Mouse (Mus musculus) bone marrow macrophage, adult 2 months (primary cell): ENCODE results near the gene Gstk1.

Experiments
- CTCF ChIP-seq: IDR thresholded peaks from 2 replicates; pipeline ENCODE4 v1.5.1; 2012; ENCODE audit warnings: low read depth, mild to moderate bottlenecking, low read length, moderate library complexity
- POLR2A ChIP-seq: IDR thresholded peaks from 2 replicates; pipeline ENCODE4 v1.6.1; 2012; ENCODE audit warnings: mild to moderate bottlenecking, low read depth, low read length, borderline replicate concordance

GRCm38 (mm10) chr6:42241311-42242045 lies 4.3 kb upstream of the Gstk1 start:
- TF ChIP-seq POLR2A (no peak), CTCF (no peak)
